Mouse (Mus musculus) liver, postnatal 0 days (tissue): ENCODE measurements around the gene Inpp4b.

Source experiments
- CTCF ChIP-seq: sonication (generic); IDR thresholded peaks from 2 replicates; pipeline ENCODE4 v1.5.1; 2016; ENCODE audit warnings: antibody characterized with exemption, low read depth
- EP300 ChIP-seq: IDR thresholded peaks from 2 replicates; pipeline ENCODE4 v1.6.1; 2016; ENCODE audit warnings: antibody characterized with exemption, low read depth, mild to moderate bottlenecking

- TF ChIP-seq CTCF (no peak), EP300 (no peak)
These were observed 653.9 kb downstream of the Inpp4b start for GRCm38 (mm10) chr8:81996239-81996638.
